Mouse (Mus musculus): ENCODE measurements around the gene Fn3krp.

- TF ChIP-seq CTCF (IDR thresholded peaks at IDR 0.05; ENCODE audit: low read depth) (no peak), EP300 (IDR thresholded peaks at IDR 0.05; ENCODE audit: low read depth) (no peak)
Measured at GRCm38 (mm10) chr11:121467408-121467807, 46.2 kb downstream of the Fn3krp start.
